Mouse (Mus musculus): ENCODE measurements around the gene Sh2d4b.
A peak's percentile ranks its signal among the peaks of the same experiment; 100 is the strongest.

Sh2d4b gene

DNA sequence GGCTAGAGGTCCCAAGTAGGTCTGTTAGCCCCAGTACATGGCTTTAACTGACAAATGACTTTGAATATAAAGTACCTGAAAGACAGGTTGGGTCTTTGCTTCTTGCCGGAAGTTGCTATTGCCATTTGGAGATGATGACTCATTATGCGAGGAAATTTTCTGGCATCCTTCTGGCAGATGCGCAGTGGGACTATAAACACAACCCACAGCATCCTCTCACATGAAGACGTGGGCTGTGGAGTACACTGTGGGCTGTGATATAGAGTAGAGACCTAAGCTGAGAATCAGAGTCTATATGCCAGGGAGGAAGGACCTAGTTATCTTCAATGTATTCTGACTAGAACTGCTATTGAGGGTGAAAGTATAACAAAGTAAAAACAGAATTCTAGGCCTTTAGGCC, 1.6 kb downstream of the Sh2d4b start:
- no peak for TF ChIP-seq GATA4 (IDR thresholded peaks at IDR 0.05; ENCODE audit: insufficient replicate concordance, low read length)

DNA sequence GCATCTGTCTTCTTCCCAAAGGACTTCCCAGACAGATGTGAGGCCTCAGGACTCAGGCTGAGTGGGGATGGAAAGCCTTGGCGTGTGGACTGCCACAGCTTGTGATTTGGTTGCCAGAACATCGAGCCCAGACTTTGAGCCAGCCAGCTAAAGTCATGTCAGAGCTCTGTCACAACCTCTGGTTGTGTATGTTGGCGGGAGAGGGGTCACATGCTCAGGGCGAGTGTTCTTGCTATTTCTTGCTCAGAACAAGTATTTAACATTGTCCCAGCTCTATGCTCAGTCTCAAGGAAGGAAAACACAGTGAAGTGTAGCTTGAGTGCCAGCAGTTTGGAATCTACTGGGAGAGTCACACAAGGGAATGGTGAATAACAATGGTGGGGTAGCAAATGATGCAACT, 3.4 kb downstream of the Sh2d4b start:
- no peak for TF ChIP-seq GATA4 (IDR thresholded peaks at IDR 0.05; ENCODE audit: insufficient replicate concordance, low read length)

DNA sequence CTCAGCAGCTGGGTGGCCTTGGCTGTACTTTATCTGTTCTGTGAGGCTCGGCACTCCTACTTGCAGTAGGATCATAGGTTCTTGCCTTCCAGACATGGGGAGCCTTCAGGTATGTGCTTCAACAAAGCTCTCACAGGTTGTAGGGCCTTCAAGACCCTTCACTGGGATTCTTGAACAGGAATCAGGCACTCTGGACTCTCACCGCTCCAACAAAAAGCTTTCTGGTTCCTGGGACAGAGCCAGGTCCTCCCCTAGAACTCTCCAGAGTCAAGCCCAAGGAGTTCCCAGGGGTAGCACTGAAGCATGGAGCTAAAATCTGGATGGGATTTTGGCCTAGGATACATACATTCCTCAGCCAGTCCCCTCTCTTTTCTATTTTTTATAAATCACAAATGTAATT, 3.9 kb downstream of the Sh2d4b start:
- TF ChIP-seq GATA4 (IDR thresholded peaks at IDR 0.05; ENCODE audit: insufficient replicate concordance, low read length) = no peak

DNA sequence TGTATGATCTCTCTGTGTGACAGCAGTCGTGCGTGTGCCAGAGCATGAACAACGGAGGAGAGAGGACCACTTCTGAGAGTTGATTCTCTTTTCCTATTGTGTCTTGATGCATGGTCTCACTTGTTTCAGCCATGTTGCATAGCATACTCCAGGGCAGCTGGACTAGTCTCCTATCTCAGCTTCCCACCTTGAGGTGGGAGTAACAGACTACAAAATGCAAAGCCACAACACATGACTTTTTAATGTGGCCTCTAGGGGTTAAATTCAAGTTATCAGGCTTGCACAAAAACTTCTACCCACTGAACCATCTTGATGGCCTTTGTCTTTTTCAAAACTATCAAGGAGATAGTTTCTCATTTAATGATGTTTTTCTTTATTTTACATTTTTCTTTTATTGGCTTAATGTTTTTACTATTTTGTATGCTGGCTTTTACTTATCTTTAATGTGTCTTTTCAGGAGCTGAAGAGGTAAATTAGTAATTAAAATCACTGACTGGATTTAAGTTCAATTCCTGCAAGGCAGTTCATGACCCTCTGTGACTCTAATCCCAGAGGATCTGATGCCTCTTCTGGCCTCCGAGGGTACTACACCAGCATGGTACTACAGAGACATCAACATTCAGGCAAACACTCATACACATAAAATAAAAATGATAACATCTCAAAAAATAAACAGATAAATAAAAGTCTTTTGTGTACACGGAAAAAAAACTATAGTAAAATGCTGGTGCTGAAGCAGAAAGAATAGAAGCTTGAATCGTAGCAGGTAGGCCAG, 6.5 kb downstream of the Sh2d4b start:
- no peak for TF ChIP-seq GATA4 (IDR thresholded peaks at IDR 0.05; ENCODE audit: insufficient replicate concordance, low read length)

DNA sequence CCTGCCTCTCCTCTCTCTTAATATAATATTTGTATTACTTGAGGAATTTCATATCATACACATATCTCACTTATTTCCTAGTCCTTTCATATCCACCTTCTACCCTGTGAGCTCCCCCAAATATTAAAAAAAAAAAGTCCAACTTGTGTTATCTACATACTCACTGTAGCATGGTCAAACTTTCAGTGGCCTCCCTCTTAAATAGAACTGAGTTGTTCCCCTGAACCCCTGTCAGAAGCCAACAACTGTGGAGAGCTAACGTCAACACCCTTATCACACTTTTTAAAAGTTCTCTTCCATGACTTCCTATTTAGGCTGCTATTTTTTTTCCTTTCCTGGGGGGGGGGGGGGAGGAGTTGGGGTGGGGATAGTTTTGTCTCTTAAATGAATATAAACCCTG, 7.3 kb downstream of the Sh2d4b start:
- no peak for TF ChIP-seq GATA4 (IDR thresholded peaks at IDR 0.05; ENCODE audit: insufficient replicate concordance, low read length)

DNA sequence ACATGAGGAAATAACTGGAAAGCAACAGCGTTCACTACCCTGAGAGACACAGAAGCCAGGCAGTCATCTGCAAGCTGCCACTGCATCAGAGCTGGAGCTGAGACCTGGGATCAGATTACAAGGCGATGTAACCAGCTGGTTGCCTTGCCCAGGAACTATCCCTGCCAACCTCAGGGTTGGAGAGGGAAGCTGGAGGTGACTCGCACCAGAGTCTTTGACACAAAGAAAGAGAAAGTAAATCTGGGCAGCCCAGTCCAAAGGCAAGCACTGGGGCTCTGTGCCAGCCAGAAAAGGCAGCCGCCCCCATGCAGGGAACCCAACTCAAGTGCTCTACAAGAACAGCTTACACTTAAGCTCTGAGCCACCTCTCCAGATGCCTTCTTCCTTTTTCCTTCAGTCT, 7.8 kb downstream of the Sh2d4b start:
- no peak for TF ChIP-seq GATA4 (IDR thresholded peaks at IDR 0.05; ENCODE audit: insufficient replicate concordance, low read length)

DNA sequence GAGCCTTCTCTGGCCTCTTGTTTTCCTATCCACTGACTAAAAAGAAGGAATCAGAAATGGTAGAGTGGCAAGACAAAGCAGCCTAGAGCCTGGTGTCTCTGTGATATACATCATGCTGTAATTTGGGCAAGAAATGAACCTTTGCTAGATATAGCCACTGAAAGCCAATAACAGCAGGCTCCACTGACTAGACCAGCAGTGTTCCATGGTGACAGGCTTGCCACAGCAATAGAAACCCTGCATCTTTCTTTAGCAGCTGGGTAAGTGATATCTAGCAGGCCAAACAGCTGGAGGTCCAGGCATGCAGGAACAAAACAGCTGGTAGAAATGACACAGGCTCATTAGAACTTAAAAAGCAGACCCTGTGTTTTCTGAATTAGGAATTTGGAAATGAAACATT, 18.5 kb downstream of the Sh2d4b start:
- no peak for TF ChIP-seq GATA4 (IDR thresholded peaks at IDR 0.05; ENCODE audit: insufficient replicate concordance, low read length)

DNA sequence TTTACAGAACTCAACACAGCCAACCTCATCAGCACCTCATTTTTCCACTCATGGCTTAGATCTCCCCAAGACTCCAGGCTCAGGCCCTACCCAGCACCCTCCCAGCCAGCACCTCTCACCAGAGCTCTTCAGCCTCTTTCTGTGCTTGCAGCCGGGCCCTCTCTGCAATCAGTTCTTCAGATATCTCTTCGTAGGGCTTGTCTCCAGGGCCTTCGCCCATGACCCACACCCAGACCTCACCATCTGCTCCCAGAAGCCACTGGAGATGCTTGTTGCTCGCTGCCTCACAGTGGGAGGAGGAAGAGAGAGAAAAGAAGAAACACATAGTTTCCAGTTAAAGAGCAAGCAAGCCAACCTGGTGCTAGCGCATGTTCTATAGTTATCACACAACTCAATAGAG, 19.1 kb downstream of the Sh2d4b start:
- no peak for TF ChIP-seq GATA4 (IDR thresholded peaks at IDR 0.05; ENCODE audit: insufficient replicate concordance, low read length)

DNA sequence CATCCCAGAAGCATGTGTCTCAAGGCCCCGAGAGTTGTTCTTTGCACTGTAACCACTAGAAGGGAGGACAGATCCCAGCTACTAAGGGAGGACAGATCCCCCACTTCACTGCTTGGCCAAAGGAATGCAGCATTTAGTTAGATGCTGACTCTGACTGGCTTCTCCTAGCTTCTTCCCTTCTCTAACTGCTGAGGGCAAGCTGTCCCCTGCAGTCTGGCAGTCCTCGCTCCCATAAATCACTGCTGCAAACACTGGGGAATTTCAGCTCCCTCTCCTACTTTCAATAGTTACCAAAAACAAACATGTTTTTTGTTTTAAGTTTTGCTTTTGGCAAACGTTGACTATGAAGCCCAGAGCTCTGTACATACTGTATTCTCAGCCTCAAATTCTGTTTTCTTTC, 22.5 kb downstream of the Sh2d4b start:
- TF ChIP-seq GATA4 (IDR thresholded peaks at IDR 0.05; ENCODE audit: insufficient replicate concordance, low read length) = no peak

DNA sequence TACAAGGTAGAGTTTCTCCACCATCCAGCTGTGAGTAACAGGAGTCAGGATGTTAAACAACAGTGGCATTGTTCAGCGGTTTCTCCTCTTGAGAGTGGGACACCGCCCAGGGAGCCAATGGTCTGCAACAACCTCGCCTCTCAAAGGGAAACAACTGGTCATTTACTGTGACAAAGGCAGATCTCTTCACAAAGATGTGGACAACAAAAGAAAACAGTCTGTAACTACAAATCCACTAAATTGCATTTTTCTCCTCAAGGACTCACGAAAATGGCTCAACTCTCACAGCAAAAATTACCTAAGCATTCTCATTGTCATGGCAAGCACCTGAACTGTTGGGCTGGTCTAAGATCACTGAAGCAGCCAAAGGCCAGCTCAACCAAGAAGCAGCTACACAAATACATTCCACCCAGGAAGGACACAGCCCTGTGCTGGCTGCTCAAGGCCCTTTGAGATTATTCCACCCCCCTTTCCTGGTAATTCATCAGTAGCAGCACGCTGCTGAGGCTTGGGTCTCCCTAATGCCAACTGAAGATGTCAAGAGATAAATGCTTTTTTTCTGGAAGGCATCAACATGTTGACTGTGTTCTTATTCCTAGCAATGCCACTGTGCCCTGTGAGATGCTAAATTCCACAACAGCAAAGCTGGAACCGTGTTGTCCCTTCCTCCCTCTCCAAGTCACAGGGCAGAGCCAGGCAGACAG, 28.1 kb downstream of the Sh2d4b start:
- no peak for TF ChIP-seq GATA4 (IDR thresholded peaks at IDR 0.05; ENCODE audit: insufficient replicate concordance, low read length)

DNA sequence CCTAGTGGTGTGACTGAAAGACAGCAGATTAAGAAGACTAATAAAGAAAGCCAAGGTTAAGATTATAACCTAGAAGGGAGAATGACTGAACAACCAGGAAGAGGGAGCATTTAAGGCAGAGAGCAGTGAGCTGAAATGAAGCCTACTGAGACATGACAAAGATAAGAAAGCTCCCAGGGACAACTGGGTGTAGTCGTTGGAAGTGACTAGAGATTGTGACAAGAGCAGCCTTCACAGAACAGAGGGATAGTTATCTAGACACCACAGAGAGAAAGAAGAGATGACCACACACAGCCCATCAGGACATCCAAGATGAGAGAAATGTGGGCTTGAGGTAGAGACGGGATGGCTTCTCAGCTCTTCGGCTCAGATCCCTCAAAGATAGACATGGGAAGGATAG, 29.4 kb downstream of the Sh2d4b start:
- TF ChIP-seq GATA4 (IDR thresholded peaks at IDR 0.05; ENCODE audit: insufficient replicate concordance, low read length) = no peak

DNA sequence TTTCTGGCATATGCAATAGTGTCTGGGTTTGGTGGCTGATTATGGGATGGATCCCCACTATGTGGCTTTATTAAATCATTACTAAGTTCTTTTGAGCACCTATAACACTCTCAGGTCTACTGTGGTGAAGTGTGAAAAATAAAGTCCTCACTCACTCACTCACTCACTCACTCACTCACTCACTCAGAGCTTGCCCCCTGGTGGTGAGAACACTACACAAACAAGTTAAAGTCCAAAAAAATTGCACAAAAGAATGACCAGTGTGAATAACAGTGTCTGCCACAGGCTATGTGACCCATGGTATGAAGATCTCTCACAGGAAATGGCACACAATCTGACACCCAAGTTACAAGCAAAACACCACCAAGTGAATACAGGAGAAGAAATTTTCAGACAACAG, 30.0 kb downstream of the Sh2d4b start:
- no peak for TF ChIP-seq GATA4 (IDR thresholded peaks at IDR 0.05; ENCODE audit: insufficient replicate concordance, low read length)

DNA sequence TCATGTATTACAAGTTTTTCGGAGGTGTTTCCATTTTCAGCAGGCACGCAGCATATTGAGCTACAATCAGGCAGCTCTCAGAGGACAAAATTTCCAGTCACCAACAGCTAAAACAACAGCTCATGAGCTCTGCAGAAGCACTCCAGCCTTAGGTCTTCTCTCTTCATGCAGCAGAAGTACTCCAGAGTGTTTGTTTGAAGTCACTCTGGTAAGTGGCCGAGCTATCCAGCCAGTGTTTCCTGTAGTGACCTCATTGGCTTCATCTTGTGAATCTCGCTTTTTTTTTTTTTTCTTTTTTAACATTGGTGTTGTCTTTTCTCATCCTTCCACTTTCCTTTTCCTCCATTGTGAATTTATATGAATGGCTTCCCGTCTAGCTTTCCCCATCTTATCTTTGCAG, 40.1 kb downstream of the Sh2d4b start:
- no peak for TF ChIP-seq GATA4 (IDR thresholded peaks at IDR 0.05; ENCODE audit: insufficient replicate concordance, low read length)

DNA sequence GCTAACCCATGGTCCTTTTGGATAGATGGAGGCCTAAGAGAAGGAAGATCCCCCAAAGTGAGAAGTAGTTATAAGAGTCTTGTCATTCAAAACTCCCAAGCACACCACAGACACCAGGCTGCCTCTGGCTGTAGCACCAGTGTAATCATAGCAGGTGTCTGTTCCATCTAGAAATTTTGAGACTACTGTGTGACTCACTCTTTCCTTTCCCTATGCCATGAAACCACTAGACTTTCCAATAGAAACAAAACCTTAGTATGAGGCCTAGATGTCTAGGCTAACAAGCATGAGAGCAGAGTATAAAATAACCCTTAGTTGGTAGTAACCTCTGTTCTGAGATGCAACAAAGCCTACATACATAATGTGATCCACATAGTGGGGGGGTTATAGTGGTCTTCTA, 55.7 kb downstream of the Sh2d4b start:
- no peak for TF ChIP-seq GATA4 (IDR thresholded peaks at IDR 0.05; ENCODE audit: insufficient replicate concordance, low read length)

DNA sequence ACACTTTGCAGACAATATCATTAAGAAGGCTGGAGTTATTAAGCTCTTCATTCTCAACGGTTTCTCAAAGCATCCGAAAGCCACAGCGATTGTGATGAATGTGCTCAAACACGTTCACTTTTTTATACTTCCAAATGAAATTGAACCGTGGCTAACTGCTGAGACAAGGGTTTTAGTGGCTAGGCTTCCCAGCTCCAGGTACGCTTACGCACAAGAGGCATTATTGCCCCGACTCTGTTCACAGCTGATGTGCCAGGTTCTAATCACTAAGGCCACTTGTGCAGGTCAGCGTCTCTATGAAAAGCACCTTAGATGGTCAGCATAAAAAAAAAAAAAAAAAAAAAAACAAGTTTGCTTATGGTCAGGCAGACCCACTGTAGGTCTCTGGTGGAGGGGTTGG, 62.6 kb downstream of the Sh2d4b start:
- TF ChIP-seq GATA4 (IDR thresholded peaks at IDR 0.05; ENCODE audit: insufficient replicate concordance, low read length) = no peak

DNA sequence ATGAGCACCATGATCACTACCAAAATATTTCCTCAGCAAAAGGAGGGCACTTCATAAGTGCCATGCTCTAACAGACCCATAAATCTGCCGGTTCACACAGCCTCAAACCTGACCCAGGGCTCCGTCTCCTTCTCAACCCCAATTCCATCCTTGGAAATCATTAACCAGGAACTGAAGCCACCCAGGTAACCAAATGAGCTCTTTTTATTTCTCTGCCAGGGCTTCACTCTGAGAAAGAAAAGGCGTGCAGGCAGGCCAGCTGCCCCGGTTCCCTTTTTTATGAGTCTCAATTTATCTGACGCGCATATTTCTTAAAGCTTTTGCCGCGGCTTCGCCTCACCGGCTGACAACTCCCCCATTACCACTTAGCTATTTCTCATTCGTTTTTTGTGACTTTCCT, 63.0 kb downstream of the Sh2d4b start:
- TF ChIP-seq GATA4 (IDR thresholded peaks at IDR 0.05; ENCODE audit: insufficient replicate concordance, low read length) = no peak

DNA sequence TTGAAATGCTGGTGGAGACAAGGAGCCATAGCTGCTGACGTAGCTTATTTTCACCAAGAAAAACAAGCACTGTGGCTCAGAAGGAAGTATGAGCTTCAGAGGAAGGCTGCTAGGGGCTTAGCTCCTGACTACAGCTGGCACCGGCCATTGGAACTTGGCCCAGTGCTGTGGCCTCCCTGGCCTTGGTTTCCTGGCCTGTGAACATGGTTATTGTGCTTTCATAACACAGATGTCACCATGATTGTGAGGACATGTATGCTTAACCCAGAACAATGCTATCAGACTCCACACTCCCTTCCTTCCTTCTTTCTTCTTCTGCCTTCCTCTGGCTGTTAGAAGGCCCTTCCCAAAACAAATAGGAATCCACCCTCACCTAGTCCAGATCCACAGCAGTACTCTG, 75.0 kb downstream of the Sh2d4b start:
- peak; percentile 94 for TF ChIP-seq GATA4 (IDR thresholded peaks at IDR 0.05; ENCODE audit: insufficient replicate concordance, low read length)
